Mouse (Mus musculus): ENCODE results near the gene Ppdpf. TPM values are rescaled to one million over a fixed set of nuclear protein-coding genes. Genes with fewer than 3 reads are reported as not detected.
A peak's percentile ranks its signal among the peaks of the same experiment; 100 is the strongest.

Gene Ppdpf
- polyA plus RNA-seq, 1 experiment from 2014 or later: 282 TPM

DNA sequence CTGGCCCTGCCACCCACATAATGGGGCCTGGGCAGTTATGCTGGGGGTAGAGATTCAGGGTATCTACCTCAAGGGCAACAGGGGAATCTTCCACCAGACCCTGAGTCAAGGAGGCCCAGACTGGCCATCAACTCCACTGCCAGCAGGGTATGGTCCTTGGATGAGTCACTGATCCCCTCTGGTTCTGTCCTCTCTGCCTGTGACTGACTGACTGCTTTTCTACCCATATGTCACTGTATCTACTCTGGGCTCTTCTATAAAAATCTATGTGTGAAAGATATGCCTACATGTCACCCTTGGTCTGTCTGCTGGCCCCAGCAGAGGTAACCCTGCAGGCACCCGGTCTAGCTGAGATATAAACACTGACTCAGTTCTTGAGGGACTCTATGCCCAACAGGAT lies 33.9 kb upstream of the Ppdpf start:
- Histone ChIP-seq H3K4me1 (peaks cover 8% of the 10 kb centered on the region; the same call in 1 of the 2 replicates), H3K9me3 (replicated peaks) (no peaks in the 10 kb centered on the region), H3K4me3 (replicated peaks) (no peak overlapping the region), H3K27me3 (peaks cover 78% of the 10 kb centered on the region), H3K36me3 (no peaks in the 10 kb centered on the region), H3K9ac (no peak overlapping the region), H3K27ac (replicated peaks) (no peak overlapping the region), H3K4me2 (replicated peaks) (no peak overlapping the region)
- no peak for ATAC-seq (ENCODE audit: insufficient number of reproducible peaks, low FRiP score, low TSS enrichment, low read depth)
- 87% methylated on average over 1 of the region's 1 CpGs for WGBS

DNA sequence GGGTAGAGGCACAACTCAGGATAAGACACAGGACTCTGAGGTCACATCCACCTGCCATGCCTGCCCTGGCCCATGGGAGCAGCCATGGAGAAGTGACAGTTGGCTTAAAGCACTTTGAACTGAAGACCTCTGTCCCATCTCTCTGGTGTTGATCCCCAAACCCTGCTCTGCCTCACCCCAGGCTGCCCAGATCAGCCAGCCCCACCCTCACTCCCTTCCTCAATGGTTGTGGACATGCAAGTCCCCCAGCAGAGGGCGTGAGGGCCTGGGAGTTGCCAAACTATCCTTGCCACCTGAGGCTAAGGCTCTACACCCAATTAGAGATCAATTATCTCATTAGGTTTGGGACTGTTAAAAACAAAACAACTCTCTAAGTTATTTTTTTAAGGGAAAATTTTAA lies 33.2 kb upstream of the Ppdpf start:
- Histone ChIP-seq H3K9ac (no peak overlapping the region), H3K36me3 (no peaks in the 10 kb centered on the region), H3K4me2 (replicated peaks) (no peak overlapping the region), H3K27me3 (peaks cover 76% of the 10 kb centered on the region), H3K4me1 (0 out of 2 replicates have a peak, but pooled peaks cover 5% of the 10 kb centered on the region), H3K27ac (replicated peaks) (no peak overlapping the region), H3K4me3 (replicated peaks) (no peak overlapping the region), H3K9me3 (replicated peaks) (no peaks in the 10 kb centered on the region)
- 0% methylated on average over 1 of the region's 1 CpGs for whole genome bisulfite sequencing
- no peak for ATAC-seq (ENCODE audit: insufficient number of reproducible peaks, low FRiP score, low TSS enrichment, low read depth)

DNA sequence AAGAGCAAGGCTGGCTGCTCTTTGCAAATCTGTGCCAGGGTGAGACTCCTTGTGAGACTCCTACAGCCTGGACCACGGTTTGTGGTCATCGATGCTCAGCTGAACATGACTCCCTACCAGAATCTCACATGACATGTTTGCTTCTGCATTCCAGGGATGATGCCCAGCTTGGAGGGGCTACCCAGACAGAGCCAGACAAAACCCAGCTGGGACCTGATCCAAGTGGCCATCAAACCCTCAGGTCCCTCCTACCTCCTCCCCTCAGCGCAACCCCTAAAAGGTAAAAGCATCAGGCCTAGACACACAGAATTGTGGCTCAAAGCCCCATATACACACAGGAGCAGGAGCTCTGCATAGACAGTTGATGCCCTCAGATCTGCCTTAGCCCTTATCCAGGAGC lies 32.7 kb upstream of the Ppdpf start:
- Histone ChIP-seq H3K4me3 (replicated peaks) (no peak overlapping the region), H3K27me3 (peaks cover 73% of the 10 kb centered on the region), H3K4me1 (0 out of 2 replicates have a peak, but pooled peaks cover 5% of the 10 kb centered on the region), H3K9ac (no peak overlapping the region), H3K36me3 (no peaks in the 10 kb centered on the region), H3K4me2 (replicated peaks) (no peak overlapping the region), H3K27ac (replicated peaks) (no peak overlapping the region), H3K9me3 (replicated peaks) (no peaks in the 10 kb centered on the region)
- no peak for ATAC-seq (ENCODE audit: insufficient number of reproducible peaks, low FRiP score, low TSS enrichment, low read depth)
- 70% methylated on average over 3 of the region's 3 CpGs for WGBS

DNA sequence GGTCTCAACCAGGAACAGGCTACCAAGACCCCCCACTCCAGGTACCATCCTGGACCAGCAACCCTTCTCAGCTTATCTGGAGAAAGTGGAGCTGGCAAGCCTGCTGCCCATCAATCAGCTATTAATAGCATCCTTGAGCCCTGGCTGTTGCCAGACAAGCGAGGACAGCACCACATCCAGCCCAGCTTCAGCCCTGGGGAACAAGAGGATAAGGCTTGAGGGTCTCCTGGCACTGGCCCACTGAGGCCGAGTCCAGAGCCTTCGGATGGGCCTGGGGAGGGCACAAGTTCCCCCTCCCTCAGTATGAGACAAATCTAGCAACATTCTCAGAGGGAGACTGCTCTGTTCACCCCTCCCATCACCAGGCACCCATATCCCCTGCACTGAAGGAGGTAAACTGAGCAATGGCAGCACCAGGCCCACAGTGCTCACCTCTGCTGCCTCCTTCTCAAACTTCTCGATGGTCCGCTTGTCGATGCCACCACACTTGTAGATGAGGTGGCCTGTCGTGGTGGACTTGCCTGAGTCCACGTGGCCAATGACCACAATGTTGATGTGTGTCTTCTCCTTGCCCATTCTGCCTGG lies 32.1 kb upstream of the Ppdpf start:
- no peak for ATAC-seq (ENCODE audit: insufficient number of reproducible peaks, low FRiP score, low TSS enrichment, low read depth)
- no peak overlapping the region for H3K9ac ChIP-seq
- H3K36me3 ChIP-seq: no peaks in the 10 kb centered on the region
- no peaks in the 10 kb centered on the region for H3K9me3 ChIP-seq (replicated peaks)
- H3K27me3 ChIP-seq: peaks cover 68% of the 10 kb centered on the region
- H3K27ac ChIP-seq (replicated peaks): no peak overlapping the region
- WGBS: 85% methylated on average over 8 of the region's 8 CpGs
- 0 out of 2 replicates have a peak, but pooled peaks cover 5% of the 10 kb centered on the region for H3K4me1 ChIP-seq
- no peak overlapping the region for H3K4me2 ChIP-seq (replicated peaks)
- H3K4me3 ChIP-seq (replicated peaks): no peak overlapping the region

DNA sequence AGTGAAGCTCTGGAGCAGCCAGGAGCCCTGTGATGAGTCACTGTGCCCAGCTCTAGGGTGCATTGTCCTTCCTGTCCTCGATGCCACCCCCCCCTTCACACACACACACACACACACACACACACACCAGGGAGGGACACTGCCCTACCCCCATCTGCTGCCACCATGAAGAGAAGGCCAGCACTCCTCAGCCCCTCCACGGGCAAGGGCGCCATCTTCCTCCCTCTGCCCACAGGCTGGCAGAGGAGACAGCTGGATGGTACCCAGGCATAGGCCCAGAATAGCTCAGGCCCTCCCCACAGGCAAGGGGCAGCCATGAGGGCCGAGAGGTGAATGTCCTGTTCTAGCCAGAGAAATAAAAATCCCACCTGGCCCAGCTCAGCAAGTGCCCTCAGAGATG lies 31.2 kb upstream of the Ppdpf start:
- no peak for ATAC-seq (ENCODE audit: insufficient number of reproducible peaks, low FRiP score, low TSS enrichment, low read depth)
- 62% methylated on average over 4 of the region's 4 CpGs for WGBS
- H3K4me1 ChIP-seq: 0 out of 2 replicates have a peak, but pooled peaks cover 5% of the 10 kb centered on the region
- no peak overlapping the region for H3K9ac ChIP-seq
- H3K27me3 ChIP-seq: peaks cover 60% of the 10 kb centered on the region
- H3K9me3 ChIP-seq (replicated peaks): no peaks in the 10 kb centered on the region
- no peak overlapping the region for H3K4me3 ChIP-seq (replicated peaks)
- no peaks in the 10 kb centered on the region for H3K36me3 ChIP-seq
- H3K4me2 ChIP-seq (replicated peaks): no peak overlapping the region
- no peak overlapping the region for H3K27ac ChIP-seq (replicated peaks)

DNA sequence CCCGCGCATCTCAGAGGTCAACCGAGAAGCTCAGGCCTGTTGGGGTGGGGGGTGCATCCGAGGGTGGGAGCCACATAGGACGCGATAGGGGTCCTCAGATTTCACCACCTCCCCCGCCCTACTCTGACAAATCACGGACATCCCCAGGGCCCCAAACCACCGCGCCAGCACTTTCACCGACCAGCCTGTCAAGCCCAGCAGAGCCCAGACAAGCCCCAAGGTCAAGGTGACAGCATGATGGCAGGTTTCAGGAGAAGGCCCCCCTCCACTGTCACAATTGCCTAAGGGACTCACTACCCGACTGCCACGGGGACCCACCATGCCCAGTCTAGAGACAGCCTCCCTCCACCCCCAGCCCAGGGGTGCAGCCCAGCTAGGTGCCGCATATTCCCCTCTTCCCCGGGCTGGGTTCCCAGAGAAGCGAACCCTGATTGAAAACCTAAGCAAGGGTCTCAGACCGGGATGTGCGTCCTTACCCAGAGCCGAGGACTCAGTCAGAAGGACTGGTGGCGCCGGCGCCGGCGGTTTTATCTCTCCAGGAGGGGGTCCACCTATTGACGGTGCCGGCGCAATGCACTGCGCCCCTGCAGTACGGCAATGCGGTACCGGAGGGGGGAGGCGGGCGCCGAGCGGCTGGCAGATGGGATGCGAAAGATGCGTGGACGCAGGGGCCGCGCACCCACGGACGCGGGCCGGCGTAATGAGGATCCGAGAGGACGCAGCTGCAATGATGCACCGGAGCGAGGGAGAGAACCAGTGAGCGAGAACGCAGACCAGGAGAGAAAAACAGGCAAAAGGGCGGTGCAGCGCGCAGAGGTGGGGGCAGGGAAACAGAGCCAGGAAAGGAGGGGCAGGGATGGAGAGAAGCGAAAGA lies 30.6 kb upstream of the Ppdpf start, which contains the start of gene Eef1a2:
Gene Eef1a2 (minus strand): TSS at position 767 of the 874 bp plus-strand sequence.
- H3K27ac ChIP-seq (replicated peaks): no peak within 1 kb of the TSS
- 3% methylated on average over 55 of the region's 55 CpGs for WGBS
- H3K4me2 ChIP-seq (replicated peaks): peak within 1 kb of the TSS; percentile 37
- H3K36me3 ChIP-seq: no peaks in the 10 kb centered on the region
- ATAC-seq (ENCODE audit: insufficient number of reproducible peaks, low FRiP score, low TSS enrichment, low read depth): no peak
- peak within 1 kb of the TSS; percentile 23 for H3K4me3 ChIP-seq (replicated peaks)
- no peaks in the 10 kb centered on the region for H3K9me3 ChIP-seq (replicated peaks)
- peaks cover 55% of the 10 kb centered on the region for H3K27me3 ChIP-seq
- 0 out of 2 replicates have a peak, but pooled peaks cover 5% of the 10 kb centered on the region for H3K4me1 ChIP-seq
- no peak within 1 kb of the TSS for H3K9ac ChIP-seq

DNA sequence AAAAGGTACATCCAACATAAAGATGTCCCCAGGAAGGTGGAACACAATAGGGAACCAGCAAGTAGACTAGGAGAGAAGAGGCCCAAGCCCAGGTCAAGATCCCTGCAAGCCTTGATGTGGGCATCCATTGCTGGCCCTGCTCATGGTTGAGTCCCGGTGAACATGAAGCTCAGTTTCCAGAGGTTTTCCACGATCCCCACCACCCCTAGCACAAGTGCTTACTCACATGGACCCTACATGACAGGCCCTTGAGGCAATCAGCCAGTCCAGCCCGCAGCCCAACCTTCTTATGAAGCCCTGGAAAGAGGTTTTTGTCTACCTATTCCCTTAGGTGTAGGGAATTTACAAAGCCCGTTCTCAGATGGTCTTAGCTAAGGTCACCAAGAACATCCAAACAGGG lies 29.9 kb upstream of the Ppdpf start:
- no peak for ATAC-seq (ENCODE audit: insufficient number of reproducible peaks, low FRiP score, low TSS enrichment, low read depth)
- H3K4me1 ChIP-seq: 0 out of 2 replicates have a peak, but pooled peaks cover 5% of the 10 kb centered on the region
- no peaks in the 10 kb centered on the region for H3K9me3 ChIP-seq (replicated peaks)
- no peak overlapping the region for H3K27ac ChIP-seq (replicated peaks)
- no peaks in the 10 kb centered on the region for H3K36me3 ChIP-seq
- no peak overlapping the region for H3K4me2 ChIP-seq (replicated peaks)
- WGBS: 71% methylated on average over 4 of the region's 4 CpGs
- no peak overlapping the region; the same call in 1 of the 2 replicates for H3K4me3 ChIP-seq (replicated peaks)
- no peak overlapping the region for H3K9ac ChIP-seq
- H3K27me3 ChIP-seq: peaks cover 55% of the 10 kb centered on the region

DNA sequence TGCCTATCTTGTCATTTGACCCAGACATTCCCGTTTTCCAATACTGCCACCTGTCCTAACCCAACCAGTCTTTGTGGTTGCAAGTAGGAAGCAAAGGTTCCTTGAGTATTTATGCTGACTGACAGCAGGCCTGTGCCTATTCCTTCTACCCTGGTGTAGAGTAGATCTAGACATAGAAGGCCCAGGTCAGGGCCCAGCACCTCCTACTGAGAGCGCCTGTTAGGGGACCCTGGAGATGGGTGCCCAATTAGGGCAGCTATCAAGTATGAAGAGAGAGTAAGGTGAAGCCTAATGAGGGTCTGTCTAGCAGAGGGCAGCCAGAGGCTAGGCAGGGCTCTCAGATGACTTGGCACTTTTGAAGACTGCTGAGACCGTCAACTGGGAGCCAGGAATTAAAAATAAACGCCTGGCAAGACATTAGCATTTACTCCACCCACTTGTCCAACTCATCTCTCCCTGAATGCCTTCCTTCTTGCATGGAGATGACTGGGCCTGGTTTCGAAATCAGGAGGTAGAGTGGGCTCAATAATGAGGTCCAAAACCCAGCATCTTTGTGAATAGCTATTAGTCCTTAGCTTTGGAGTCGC lies 29.2 kb upstream of the Ppdpf start:
- peaks cover 52% of the 10 kb centered on the region for H3K27me3 ChIP-seq
- WGBS: 72% methylated on average over 6 of the region's 6 CpGs
- 0 out of 2 replicates have a peak, but pooled peaks cover 5% of the 10 kb centered on the region for H3K4me1 ChIP-seq

DNA sequence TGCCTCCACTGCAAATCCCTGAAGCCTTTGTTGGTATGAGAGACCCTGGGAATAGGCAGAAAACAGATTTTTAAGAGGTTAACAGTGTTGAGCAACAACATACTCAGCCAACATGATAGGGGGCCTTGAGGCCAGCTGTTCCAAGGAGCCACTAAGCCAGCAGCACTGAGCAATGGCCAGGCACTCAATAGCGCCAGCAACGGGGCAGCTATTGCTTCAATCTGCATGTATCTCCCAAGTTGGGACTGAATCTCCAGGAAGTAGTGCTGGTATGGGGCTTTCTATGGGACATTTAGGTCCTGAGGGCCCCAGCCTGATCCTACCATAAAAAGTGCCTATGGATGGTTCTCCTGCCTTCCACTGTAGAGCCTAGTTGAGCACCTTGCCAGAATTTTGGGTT lies 28.6 kb upstream of the Ppdpf start:
- Histone ChIP-seq H3K4me2 (replicated peaks) (no peak overlapping the region), H3K4me1 (0 out of 2 replicates have a peak, but pooled peaks cover 5% of the 10 kb centered on the region), H3K9ac (no peak overlapping the region), H3K4me3 (replicated peaks) (no peak overlapping the region), H3K27ac (replicated peaks) (no peak overlapping the region), H3K36me3 (no peaks in the 10 kb centered on the region), H3K27me3 (peaks cover 48% of the 10 kb centered on the region), H3K9me3 (replicated peaks) (no peaks in the 10 kb centered on the region)
- ATAC-seq (ENCODE audit: insufficient number of reproducible peaks, low FRiP score, low TSS enrichment, low read depth): no peak
- WGBS: 89% methylated on average over 2 of the region's 2 CpGs

More for the DNA sequence above, 29.2 kb upstream of the Ppdpf start:
- Histone ChIP-seq H3K27ac (replicated peaks) (no peak overlapping the region), H3K36me3 (no peaks in the 10 kb centered on the region), H3K9ac (no peak overlapping the region), H3K9me3 (replicated peaks) (no peaks in the 10 kb centered on the region), H3K4me2 (replicated peaks) (no peak overlapping the region), H3K4me3 (replicated peaks) (no peak overlapping the region)
- ATAC-seq (ENCODE audit: insufficient number of reproducible peaks, low FRiP score, low TSS enrichment, low read depth): no peak

DNA sequence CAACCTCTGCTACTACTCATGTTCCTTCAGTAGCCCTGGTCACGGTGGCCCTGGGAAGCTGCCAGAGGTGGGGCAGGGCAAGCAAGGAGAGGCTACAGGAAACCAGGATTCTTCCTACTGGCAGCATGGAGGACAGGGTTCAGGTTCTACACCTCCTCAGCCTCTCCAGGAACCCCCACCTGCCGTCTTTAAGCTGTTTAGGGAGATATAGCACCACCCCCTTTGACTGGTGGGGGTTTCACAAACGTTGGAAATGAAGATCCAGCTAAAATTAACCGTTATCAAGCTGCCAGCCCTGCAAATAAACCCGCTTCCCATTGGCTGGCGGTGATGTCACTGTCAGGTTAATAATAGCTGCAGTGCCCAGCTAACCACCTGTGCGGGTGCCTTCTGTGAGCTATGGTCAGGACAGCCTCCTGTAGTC lies 27.9 kb upstream of the Ppdpf start:
- Histone ChIP-seq H3K27ac (replicated peaks) (no peak overlapping the region), H3K9me3 (replicated peaks) (no peaks in the 10 kb centered on the region), H3K4me3 (replicated peaks) (no peak overlapping the region), H3K27me3 (peaks cover 44% of the 10 kb centered on the region), H3K36me3 (no peaks in the 10 kb centered on the region), H3K4me1 (0 out of 2 replicates have a peak, but pooled peaks cover 5% of the 10 kb centered on the region), H3K4me2 (replicated peaks) (no peak overlapping the region), H3K9ac (no peak overlapping the region)
- no peak for ATAC-seq (ENCODE audit: insufficient number of reproducible peaks, low FRiP score, low TSS enrichment, low read depth)
- whole genome bisulfite sequencing: 49% methylated on average over 7 of the region's 7 CpGs

DNA sequence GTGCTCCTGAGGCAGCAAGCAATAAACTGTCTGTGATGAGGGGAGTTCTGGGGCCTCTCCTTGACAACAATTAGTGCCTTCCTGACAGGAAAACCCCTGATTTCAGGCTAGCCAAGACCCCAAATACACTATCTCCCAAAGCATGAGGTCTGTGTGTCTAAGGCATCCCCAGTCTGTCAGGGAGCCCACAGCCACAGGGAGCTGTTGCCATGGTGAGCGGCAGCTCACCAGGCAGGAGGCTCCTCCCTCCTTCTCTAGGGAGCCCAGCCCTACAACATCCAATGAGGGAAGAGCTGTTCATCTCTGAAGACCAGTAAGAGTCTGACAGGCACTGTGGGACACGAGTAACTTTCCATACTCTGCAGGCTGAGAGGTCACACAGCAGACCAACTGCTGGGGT lies 27.3 kb upstream of the Ppdpf start:
- ATAC-seq (ENCODE audit: insufficient number of reproducible peaks, low FRiP score, low TSS enrichment, low read depth): peak; percentile 34; the same call in 1 of the 2 replicates
- H3K27me3 ChIP-seq: peaks cover 37% of the 10 kb centered on the region
- no peak overlapping the region for H3K4me2 ChIP-seq (replicated peaks)
- no peak overlapping the region for H3K9ac ChIP-seq
- no peaks in the 10 kb centered on the region for H3K36me3 ChIP-seq
- 0 out of 2 replicates have a peak, but pooled peaks cover 5% of the 10 kb centered on the region for H3K4me1 ChIP-seq
- WGBS: 4% methylated on average over 2 of the region's 2 CpGs
- no peak overlapping the region for H3K27ac ChIP-seq (replicated peaks)
- H3K4me3 ChIP-seq (replicated peaks): no peak overlapping the region
- H3K9me3 ChIP-seq (replicated peaks): no peaks in the 10 kb centered on the region

All from embryonic facial prominence, embryonic 15.5 days (tissue).